Mouse (Mus musculus) megakaryocyte, embryonic 14.5 days (primary cell): ENCODE measurements around the gene Rhot2.

Experiments used
- FLI1 ChIP-seq: IDR thresholded peaks from 2 replicates; pipeline ENCODE4 v1.6.1; 2012; ENCODE audit warnings: low read length, inconsistent platforms, mixed read lengths
- GATA1 ChIP-seq: IDR thresholded peaks from 3 replicates; pipeline ENCODE4 v1.6.1; 2012; ENCODE audit warnings: mixed read lengths, low read length, inconsistent platforms, borderline replicate concordance

GRCm38 (mm10) chr17:25823452-25823851 lies 21.2 kb downstream of the Rhot2 start, which contains the start of gene Wdr24:
- TF ChIP-seq GATA1 (no peak), FLI1 (peak; percentile 93)
